Mouse (Mus musculus): ENCODE data around the gene Scn2a.
"Not testable (repeated sequence)": the region's sequence is repeated elsewhere in the genome, so short reads cannot be mapped to it uniquely, and the experiment has no call there.

Scn2a gene

DNA sequence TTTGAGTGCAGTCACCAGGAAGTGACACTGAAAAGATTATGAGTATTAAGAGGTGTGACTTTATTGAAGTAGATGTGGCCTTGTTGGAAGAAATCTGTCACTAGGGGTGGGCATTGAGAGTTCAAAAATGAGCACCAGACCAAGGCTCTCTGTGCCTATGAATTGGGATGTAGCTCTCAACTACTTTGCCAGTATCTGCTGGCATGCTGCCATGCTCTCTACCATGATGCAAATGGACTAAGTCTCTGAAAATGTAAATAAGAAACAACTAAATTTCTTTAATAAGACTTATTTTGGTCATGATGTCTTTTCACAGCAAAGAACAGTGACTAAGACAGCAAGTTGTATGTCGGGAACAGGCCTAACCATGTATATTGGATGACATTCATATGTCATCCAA is 79.7 kb downstream of the Scn2a start:
- DNase-seq (ENCODE audit: low spot score in 2 of 2) = no peak

DNA sequence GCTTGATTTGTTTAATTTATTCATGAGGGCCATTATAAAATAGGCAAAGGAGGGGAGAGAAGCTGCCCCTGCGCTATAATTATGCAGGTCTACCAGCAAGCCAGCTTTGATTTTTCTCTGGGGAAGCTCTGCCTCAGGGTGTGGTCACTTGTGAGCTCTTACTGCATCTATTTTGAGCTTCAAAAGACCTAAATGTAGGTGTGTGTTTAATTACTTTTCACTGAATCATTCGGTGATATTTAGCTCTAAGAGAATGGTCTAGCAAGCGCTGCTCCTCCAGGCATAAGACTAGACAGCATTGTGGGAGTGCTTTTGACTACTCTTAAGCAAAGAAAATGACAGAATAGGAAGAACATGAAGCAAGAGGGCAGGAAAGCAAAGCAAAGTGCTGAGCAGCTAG is 80.6 kb downstream of the Scn2a start:
- no peak for DNase-seq (ENCODE audit: low spot score in 2 of 2)

DNA sequence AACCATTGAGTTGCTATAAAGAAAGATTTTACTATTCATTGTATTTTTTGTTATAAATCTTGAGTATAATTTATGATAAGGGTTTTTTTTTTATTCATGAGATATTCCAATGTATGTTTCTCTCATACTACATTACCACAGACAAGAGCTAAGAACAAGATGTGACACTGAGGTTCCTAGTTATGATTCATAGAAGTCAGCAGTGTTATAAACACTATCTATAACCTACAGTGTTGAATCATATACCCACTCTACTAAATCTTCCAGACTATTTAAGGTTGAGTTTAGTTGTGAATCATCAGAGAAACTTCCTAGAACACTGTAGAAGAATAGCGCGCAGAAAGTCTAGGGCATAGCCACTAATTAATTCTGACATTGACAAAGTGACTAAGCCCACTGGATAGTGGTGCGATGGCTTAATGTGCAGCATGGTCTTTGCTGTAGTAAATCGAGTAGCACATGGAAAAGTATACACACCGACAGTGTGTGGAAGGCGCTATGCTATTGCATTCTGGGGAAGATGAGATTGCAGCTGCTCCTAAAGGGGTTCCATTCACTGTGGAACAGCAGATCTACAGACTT is 101.7 kb downstream of the Scn2a start:
- no peak for DNase-seq (ENCODE audit: low spot score in 2 of 2)

DNA sequence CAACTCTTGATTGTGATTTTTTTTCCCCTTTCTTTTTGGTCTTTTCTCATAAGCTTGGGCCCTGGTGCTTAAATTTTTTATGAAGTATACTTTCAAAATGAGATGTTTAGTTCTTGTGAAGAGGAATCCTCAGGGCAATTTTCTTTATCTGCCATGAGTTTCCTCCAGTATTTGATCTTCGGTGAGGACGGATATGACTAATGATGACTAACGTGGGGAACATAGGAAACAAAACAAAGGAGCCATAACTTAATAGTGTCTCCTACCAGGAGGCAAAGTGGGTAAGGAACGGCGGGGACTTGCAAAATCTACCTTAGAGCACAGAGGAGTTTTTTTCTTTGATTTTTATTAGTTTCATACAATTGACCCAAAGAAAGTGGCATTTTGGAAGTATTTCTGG is 124.8 kb downstream of the Scn2a start:
- no peak for DNase-seq (ENCODE audit: low spot score in 2 of 2)

DNA sequence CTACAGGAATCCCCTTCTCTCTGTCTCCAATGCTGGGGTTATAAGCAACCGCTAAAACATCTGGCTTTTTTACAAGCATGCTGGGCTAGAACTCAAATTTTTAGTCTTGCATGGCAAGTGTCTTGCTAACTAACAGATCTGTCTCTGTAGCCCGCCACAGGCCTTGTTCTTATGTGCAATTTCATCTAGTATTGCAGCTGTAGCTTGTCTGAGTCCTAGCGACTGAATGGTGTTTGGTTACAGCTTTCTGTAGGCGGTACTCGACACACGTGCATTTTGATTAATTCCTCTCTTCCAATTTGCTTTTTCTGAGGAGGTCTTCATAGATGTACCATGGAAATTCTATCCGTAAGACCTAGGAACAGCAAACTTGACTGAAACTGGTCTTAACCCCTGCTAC is 161.9 kb downstream of the Scn2a start:
- DNase-seq (ENCODE audit: low spot score in 2 of 2) = no peak

DNA sequence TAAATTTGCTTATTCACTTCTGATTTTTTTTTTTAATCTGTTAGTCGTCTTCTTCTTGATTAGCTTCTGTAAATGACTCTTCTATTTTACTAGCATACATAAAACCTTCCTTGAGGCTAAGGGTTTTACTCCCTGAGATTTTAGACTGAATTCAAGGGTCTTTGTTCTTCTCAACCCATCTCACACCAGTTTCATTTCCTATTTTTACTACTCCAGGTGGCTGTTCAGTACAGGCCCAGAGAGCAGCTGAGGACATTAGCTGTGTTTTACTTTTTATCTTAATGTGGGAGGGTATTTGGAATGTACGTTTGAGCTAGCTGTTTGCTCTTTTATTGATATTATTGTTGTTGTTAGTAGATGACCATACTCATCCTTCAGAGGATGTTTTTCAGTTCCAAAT is 162.8 kb downstream of the Scn2a start:
- DNase-seq (ENCODE audit: low spot score in 2 of 2) = no peak

DNA sequence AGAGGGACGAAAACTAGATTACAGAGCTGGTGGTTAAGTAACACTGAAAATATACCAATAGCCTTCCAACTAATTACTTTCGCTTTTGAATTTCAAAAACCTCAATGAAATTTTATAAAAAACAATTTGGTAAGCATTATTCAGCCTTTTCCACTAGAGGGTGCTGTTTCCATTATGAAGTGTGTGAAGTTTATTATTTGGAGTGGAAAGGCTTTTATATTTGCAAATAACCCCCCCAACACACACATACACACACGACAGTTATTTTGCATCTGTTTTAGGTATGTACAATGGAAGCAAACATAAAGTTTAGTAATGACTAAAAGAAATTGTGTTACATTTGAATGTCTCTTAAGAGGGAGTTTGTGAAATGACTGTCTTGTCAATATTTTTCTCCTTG is 171.9 kb downstream of the Scn2a start:
- DNase-seq (ENCODE audit: low spot score in 2 of 2) = no peak

DNA sequence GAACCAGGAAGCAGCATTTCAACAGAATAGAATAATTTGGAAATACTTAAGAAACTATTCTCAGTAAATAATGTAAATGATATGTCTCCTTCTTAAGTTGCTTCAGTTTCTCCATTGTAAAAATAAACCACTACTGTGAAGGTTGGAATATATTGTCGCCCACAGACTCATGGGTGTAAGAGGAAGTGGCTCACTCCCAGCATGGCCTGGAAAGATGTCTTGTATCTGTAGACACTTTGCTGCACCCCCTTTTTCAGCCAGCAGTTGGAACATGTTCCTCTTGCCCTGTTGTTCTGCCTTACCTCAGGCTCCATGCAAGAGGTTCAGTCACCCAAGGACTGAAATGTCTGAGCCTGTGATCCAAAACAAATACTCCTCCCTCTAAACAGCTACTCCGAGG is 173.0 kb downstream of the Scn2a start:
- DNase-seq (ENCODE audit: low spot score in 2 of 2) = no peak

DNA sequence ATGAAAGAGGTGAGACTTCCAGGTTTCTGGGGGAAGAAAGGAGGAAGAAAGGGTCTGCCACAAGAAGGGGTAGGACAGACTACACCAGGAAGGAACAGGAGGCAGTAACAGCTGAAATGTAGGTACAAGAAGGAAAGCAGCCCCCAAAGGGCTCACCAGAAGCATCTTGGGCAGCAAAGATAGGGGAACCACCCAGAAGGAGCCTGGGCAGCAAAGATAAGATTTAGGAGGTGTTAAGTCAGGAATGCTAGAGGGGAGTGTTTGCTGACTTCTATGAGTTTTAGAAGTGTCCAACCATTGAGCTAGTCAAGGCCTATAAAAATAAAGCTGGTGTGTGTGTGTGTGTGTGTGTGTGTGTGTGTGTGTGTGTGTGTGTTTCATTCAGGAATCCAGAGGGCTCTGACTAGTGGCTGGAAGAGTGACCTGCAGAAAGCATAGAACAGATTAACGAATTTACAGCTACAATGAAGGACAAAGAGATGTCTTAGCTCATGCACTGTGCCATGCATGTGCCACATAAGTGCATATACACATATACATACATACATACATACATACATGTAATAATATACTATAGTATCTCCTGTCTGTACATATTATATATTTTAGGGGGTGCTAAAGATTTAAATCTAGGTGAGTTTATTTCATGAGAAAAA is 180.6 kb downstream of the Scn2a start:
- DNase-seq (ENCODE audit: low spot score in 2 of 2) = no peak

DNA sequence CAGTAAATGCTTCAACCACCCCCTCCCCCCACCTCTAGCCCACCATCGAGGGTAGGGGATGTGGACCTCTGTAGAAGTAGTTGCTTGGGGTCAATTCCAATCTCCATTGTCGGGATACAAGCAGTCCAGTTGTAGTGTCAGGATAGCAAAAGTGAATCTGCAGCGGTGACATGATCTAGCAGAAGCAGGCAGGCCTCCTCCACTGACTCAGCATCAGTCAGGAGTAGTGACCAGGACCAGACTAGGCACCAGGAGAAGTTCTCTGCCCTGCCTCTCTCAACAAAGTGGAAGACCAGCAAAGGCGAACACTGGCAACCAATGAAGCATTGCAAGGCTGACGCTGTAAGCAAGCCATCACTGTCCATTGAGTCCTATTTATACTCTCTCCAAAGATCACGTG is 186.0 kb downstream of the Scn2a start:
- DNase-seq (ENCODE audit: low spot score in 2 of 2) = no peak

DNA sequence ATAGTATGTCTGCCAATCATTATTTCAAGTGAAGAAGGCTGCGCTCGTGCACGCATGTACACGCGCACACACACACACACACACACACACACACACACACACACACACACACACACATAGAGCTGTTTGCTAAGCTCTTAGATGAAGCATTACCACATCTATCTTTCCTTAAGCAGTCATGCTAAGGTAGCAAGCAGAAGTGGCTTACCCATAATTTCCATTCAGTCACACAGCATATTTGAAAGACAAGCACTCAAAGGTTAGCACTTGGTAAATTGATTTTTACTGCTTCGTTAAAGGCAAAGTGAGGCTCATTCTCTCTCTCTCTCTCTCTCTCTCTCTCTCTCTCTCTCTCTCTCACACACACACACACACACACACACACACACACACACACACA is 190.6 kb downstream of the Scn2a start:
- not testable (repeated sequence) for DNase-seq (ENCODE audit: low spot score in 2 of 2)
